Mouse (Mus musculus) cerebellum, adult 9-10 months (tissue): ENCODE results near the gene Zdhhc7.

Experiments used
- DNase-seq: peaks from one replicate; pipeline ENCODE4 v3.0.0; 2022

Zdhhc7 gene

DNA sequence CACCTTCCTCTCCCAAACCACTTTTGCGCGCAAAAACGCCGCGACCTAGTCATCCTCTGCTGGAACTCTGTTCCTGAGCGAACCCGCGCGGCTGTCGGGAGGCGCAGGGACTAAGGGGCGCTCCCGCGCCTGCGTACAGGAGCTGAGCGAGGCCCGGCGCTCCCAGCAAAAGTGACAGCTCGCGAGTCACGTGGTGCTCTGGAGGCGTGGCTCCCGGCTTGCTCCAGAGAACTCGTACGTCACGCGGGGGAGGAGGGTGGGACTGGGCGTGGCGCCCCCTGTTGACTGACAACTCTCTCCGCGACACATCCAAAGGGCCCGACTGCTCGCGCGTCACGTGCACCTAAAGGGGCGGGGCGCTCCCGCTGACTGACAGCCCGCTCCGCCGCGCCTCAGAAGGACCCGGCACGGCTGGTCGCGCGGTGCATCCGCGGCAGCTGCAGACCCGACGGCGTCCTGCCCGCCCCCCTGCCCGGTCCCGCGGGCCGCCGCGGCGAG, 12.5 kb upstream of the Zdhhc7 start, which contains the start of gene 6430548M08Rik:
TSS of gene 6430548M08Rik (plus strand) at position 395 of the 498 bp plus-strand sequence.
- DNase-seq = peak; percentile 100

GRCm38 (mm10) chr8:120113306-120113705, 12.0 kb upstream of the Zdhhc7 start:
- no peak for DNase-seq

DNA sequence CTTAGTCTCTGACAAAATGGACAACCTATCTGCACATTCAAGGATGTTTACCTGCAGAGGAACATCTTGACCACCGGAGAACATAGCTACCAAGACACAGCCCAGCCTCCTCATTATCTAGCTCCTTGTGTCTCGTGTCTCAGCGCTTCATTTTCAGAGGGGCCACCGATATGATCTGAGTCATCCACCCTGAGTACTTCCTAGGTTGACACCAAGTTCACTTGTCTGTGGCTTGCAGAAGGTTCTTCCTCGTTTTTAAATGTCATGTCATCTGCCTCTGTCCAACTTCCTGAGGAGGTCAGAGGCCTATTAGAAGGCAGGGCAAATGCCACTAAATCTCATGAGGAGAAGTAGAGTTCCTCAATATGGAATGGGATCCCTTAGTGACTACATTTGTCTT, 11.3 kb upstream of the Zdhhc7 start:
- DNase-seq = peak; percentile 51

DNA sequence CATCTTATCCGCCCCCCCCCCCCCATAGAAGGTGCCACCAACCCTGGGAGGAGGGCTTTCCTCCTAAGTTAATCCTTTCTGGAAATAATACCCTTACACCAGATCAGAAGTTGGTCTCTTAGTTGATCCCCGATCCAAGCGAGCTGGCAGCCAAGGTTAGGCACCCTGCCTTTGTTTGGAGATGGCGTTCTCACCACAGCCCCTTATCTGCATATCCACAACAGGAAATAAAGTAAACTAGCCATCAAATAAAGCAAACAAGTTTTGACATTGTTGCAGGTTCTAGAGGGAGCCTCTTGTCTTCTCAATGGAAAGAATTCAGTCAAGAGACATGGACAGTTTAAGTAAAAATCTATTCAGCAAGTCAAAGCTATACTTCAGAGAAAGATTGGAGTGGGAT, 10.1 kb upstream of the Zdhhc7 start:
- no peak for DNase-seq

DNA sequence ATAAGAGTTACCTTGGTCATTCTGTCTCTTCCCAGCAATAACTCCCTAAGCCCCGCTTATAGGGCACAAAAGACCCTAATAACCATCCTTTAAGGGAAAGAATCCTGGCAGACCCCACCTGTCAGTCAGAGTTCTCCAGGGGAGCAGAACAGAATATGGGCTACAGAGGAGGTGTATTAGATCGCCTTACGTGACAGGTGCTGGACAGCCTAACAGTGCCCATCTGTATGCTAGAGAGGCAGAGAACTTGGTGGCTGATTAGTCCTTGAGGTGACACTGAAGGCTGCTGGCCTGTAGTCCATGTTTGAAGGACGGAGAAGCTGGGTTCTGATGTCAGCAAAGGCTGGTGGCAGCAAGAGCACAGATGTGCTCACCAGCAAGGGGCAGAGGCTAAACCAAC, 9.7 kb upstream of the Zdhhc7 start:
- DNase-seq = no peak

DNA sequence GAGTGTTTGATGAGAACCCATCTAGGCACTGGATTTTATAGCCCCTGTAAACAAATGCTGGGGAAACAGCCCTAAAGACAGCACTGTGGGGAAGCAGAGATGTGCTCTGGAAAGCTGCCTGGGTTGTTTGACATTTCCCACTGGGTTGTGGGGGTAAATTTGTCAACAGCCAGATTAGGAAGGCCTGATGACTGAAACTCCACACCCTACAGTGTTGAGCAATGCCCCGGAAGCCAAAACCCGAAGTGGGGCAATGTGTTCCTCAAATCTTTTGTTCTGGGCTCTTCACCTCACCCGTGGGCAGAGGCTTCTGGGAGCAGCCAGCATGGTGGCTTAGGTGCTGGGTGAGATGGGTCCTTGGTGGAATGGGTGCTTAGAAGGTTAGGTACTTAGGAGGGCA, 7.9 kb upstream of the Zdhhc7 start:
- no peak for DNase-seq

DNA sequence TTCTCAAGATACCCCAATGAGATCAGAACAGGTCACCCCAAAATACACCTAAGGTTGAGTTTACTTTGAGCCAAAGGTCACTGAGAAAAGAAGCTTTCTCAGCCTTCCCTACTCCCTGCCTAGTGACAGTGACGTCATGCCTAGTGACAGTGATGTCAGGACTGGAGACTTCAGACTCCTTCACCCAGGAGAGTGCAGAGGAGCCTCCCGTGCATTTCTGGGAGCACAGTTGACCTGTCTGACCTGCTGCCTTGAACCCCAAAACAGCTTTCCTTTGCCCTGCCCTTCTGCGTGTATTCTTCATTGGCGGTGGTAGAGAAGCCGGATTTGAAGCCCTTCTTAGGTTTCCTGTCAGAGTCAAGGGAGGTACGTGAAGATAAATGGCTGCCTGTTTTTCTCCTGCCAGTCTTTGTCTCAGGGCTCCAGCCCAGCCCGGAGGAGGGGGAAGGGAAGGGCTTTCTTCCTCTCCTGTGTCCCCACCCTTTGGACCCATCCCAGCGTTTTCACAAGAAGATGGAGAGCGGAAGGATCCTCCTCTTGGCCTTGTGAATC, 3.5 kb upstream of the Zdhhc7 start:
- DNase-seq = no peak

GRCm38 (mm10) chr8:120103916-120104315, 2.6 kb upstream of the Zdhhc7 start:
- DNase-seq = no peak

DNA sequence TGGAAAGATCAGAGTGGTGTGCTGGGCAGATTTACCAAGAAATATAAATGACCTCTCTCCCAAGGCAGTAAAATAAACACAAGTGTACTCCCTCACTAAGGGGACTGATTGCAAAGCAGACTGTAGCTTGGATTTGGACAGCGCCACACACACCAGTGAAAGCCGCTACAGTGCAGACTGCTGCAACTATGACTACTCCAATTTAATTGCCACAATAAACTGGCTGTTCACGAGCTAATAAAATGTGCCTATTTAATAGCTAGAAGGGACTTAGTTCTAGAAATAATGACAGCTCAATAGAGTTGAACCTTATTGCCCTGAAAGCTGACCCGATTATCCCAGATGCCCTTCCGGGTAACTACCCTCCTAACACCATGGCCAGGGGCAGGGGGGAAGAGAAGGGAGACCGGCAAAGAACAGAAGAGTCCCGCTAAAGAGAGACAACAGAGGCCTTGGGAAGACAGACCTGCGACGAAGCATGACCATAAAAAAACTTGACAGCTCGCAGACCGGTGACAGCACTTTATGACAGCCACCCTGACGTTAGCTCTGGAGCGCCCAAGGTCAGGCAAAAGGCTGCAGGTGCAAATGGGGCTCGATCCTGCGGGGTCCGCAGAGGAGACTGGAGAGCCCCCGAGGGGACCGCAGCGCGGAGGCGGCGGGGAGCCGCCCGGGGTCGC, 754 bp downstream of the Zdhhc7 start:
- no peak for DNase-seq

DNA sequence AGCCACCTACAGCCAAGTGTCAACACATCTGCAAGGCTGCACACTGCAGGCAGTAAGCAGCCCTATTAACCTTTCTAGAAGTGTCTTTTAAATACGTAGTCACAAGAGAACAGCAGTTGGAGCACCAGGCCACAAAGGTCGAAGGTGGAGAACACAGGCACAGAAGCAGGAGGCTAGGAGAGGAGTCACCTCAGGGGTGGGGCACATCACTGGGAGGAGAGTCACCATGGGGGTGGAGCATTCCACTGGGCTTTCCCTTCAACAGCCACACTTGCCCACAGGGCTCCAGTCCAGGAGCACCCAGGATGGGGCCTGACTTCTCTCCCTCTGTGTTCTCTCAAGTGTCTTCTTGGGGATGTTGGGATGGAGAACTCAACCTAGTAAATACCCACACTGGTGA, 4.8 kb downstream of the Zdhhc7 start:
- no peak for DNase-seq

GRCm38 (mm10) chr8:120094801-120095200, 6.5 kb downstream of the Zdhhc7 start:
- no peak for DNase-seq

GRCm38 (mm10) chr8:120093103-120093502, 8.2 kb downstream of the Zdhhc7 start:
- DNase-seq = no peak

- DNase-seq = peak; percentile 76
These were observed 10.2 kb downstream of the Zdhhc7 start for GRCm38 (mm10) chr8:120091032-120091431.

DNA sequence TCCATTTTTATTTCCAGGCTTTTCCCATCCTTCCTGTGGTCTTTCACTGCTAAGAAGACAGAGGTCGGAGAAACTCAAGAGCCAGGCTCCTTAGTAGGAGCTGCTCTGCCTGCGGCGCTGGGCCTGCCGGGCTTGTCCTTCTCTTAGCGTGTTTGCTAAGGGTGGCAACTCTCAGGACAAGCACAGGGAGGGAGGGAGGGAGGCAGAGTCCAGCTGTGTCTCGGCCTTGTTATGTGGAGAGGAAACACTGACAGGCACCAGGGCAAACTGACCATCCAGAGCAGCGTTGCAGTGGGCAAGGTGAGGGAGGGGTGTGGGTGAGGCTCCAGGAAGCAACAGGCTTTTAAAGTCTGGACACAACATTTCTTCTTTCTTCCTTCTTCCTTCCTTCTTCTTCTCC, 11.8 kb downstream of the Zdhhc7 start:
- no peak for DNase-seq

- no peak for DNase-seq
These were observed 16.5 kb downstream of the Zdhhc7 start for GRCm38 (mm10) chr8:120084783-120085182.

DNA sequence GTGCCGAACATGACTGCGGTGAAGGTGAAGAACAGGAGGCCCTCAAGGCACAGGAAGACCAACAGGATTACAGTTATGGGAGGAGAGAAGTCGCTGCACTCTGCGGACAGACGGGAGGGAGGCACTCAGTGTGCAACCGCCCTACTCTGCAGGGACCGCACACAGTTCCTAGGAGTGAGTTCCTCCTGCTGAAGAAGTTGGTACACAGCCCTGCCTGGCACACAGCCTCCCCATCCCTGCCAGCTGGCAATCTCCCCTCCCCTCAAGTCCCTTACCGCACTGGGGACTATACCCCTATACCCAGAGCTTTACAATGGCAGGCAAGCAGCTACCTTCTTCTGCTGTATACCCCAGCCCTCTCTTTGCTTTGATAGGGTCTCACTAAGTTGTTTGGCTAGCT, 18.0 kb downstream of the Zdhhc7 start:
- peak; percentile 54 for DNase-seq

DNA sequence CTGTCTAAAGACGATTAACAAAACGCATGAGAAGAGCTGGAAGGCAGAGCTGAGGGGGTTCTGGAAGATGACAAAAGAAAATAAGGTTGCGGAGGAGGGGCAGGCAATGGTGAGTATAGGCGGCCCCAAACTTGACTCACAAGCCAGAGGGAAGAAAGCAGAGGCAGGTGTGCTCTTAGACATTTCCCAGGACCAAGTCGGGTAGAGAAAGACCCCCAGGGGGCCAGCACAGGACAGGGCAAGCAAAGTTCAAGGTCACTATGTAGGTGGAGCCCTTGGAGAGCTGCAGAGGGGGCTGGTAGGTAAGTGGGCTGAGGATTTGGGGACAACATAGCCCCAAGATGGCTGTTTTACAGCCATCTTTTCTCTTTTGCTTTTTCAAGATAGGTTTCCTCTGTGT, 21.9 kb downstream of the Zdhhc7 start:
- no peak for DNase-seq

DNA sequence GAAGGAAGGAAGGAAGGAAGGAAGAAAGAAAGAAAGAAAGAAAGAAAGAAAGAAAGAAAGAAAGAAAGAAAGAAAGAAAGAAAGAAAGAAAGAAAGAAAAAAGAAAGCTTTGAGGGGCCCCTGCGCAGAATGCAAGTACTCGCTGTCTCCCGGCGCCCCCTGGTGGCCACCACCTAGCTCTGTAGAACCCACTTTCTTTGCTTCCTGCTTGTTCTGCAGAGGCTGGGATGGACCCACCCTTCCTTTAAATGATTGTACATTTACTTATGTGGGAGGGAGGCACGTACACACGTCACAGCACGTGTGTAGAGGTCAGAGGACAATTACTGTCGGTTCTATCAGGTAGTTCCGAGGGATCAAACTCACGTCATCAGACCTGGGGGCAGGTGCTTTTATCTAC, 23.2 kb downstream of the Zdhhc7 start:
- peak; percentile 77 for DNase-seq

DNA sequence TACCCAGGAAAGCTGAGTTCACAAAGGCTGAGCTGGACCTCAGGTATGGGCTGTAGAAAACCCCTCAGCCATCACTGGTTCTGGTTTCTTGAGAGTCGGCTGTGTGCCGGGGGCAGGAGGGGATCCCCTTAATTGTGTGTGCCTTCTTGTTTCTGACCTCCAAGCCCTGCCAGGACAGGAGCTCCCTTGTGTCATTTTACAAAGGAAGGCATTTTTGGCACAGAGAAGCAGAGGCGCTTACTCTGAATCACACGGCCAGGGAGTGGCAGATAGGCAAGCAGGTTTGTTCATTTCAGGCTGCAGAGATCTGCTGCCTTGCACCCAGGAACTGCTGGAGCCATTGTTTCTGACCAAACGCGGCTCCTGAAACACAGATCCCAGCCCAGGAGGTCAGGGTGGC, 25.9 kb downstream of the Zdhhc7 start:
- DNase-seq = no peak

DNA sequence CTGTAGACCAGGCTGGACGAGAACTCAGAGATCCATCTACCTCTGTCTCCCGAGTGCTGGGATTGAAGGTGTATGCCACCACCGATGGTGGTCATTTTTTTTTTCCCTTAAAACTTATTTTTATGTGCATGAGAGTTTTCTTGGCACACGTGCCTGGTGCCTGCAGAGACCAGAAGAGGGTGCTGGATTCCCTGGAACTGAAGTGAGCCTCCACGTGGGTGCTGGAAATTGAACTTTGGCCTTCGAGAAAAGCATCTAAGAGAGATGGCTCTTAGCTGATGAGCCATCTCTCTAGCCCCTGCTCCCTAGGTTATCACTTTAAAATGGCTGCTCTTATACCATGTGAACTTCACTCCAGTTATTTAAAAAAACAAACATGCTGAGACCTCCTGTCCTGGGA, 26.8 kb downstream of the Zdhhc7 start:
- no peak for DNase-seq

DNA sequence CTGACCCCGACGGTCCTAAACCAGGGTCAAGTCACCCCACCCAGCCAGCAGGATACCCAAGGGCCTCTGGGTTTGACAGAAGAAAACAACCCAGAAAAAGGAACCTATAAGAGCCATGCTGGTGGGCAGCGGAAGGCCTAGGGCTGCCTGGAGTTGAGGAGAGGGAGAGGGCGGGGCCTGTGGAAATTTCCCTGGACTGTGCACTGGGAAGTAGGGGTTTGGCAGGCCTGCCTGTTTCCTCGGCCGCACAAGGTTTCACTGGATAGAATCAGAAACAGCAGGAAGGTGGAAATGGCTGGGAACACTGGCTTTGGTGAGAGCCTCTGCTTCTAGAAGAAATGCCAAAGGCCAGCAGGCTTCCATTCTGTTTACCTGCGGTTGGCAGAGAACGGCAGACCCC, 28.5 kb downstream of the Zdhhc7 start:
- no peak for DNase-seq

GRCm38 (mm10) chr8:120072259-120072658, 29.0 kb downstream of the Zdhhc7 start:
- DNase-seq = peak; percentile 83

- peak; percentile 92 for DNase-seq
These were observed 29.6 kb downstream of the Zdhhc7 start for GRCm38 (mm10) chr8:120071684-120072083.

- peak; percentile 80 for DNase-seq
These were observed 33.2 kb downstream of the Zdhhc7 start for GRCm38 (mm10) chr8:120067936-120068668.
